In the genomic region with DNA sequence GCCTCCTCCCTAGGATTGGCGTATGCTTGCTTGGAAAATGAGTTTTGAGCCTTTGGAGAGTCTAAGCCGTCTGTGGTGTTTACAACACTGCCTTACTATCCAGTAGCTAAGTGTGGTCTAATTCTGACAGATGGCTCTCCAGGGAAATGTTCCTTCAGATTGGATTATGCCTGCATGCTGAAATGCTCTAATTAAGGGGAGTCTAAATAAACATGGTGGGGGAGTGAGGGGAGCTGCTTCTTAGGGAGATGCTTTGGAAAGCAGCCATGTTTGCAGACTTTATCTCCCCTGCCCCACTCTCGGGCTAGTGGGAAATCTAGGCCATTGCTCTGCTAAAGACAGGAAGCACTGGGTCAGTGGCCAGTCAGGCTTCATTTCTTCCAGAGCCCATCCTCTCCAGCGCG, we compare ENCODE assay signal across 11 mouse cellular contexts.
DNase-seq lines count a peak whose midpoint lies in the region; ATAC-seq and TF ChIP-seq lines count a peak whose summit lies in the region.
"Had no signal": no experiment of that assay in that cellular context is flagged by ENCODE, and none has a peak within 500 bp of the region (broad histone marks: within the 10 kb centered on the region; RNA-seq: fewer than 3 reads in every experiment).

No protein-coding gene starts in this region.

- no peak overlapping the region for H3K4me2 ChIP-seq in kidney, postnatal 0 days (ENCODE audit: low read length)
- H3K4me2 ChIP-seq: heart, embryonic 15.5 days had no signal

- no peaks in the 10 kb centered on the region for H3K9me3 ChIP-seq in kidney, postnatal 0 days (replicated peaks; ENCODE audit: low read length)
- H3K9me3 ChIP-seq: heart, embryonic 15.5 days had no signal

- peak overlapping the region; percentile 62; the same call in 1 of the 2 replicates for H3K27ac ChIP-seq in kidney, postnatal 0 days
- H3K27ac ChIP-seq: heart, embryonic 15.5 days had no signal

- peak; percentile 87 for ATAC-seq in cerebellum, adult (ENCODE audit: insufficient number of reproducible peaks, low FRiP score, low TSS enrichment)
- ATAC-seq in kidney, postnatal 0 days (replicated peaks; ENCODE audit: low FRiP score, low read depth): peak; percentile 61; the same call in 1 of the 2 replicates

- H3K36me3 ChIP-seq in kidney, postnatal 0 days (ENCODE audit: insufficient read depth, low read length): no peaks in the 10 kb centered on the region
- H3K36me3 ChIP-seq: heart, embryonic 15.5 days had no signal

- H3K27me3 ChIP-seq in kidney, postnatal 0 days (ENCODE audit: insufficient read depth, low read length): no peaks in the 10 kb centered on the region
- H3K27me3 ChIP-seq: heart, embryonic 15.5 days had no signal

- no peak for TF ChIP-seq POLR2A in brain, embryonic 14.5 days (IDR thresholded peaks at IDR 0.05; ENCODE audit: borderline replicate concordance, extremely low read depth, insufficient read depth, insufficient read length, poor library complexity, severe bottlenecking)

- 20% methylated on average over 5 of the region's 5 CpGs for WGBS in kidney, postnatal 0 days

- 0 out of 2 replicates have a peak, but pooled peaks cover 5% of the 10 kb centered on the region for H3K4me1 ChIP-seq in kidney, postnatal 0 days (replicated peaks; ENCODE audit: insufficient read depth, low read length)
- H3K4me1 ChIP-seq: heart, embryonic 15.5 days had no signal

- no peak overlapping the region for H3K9ac ChIP-seq in kidney, postnatal 0 days (ENCODE audit: low read depth, low read length)
- H3K9ac ChIP-seq: heart, embryonic 15.5 days had no signal

- TF ChIP-seq CTCF in brain, embryonic 14.5 days (IDR thresholded peaks at IDR 0.05; ENCODE audit: borderline replicate concordance, extremely low read depth, insufficient read depth, insufficient read length): no peak
- no peak for TF ChIP-seq CTCF in kidney, postnatal 0 days (IDR thresholded peaks at IDR 0.05; ENCODE audit: low read depth)

- no peak overlapping the region for H3K4me3 ChIP-seq in kidney, postnatal 0 days (replicated peaks; ENCODE audit: low read depth, low read length)
- H3K4me3 ChIP-seq: erythroblast, embryonic 14.5 days; heart, embryonic 15.5 days had no signal

- no peak for DNase-seq in cerebellum, adult 8-10 months
- peak; percentile 10 to 16 for DNase-seq in layer of hippocampus, adult 18-20 months (ENCODE audit: low spot score in 2 of 2)
- no peak for DNase-seq in layer of hippocampus, postnatal 25 days (ENCODE audit: extremely low spot score in 1 of 2, low spot score in 1 of 2)
- peak; percentile 81 for DNase-seq in brain, embryonic 14.5 days (ENCODE audit: low read depth)
- peak; percentile 78 for DNase-seq in kidney, postnatal 0 days (ENCODE audit: low spot score)
- no peak for DNase-seq in B cell, adult 2 months
- no peak for DNase-seq in urinary bladder, postnatal 10 days (ENCODE audit: low spot score)
- DNase-seq: adrenal gland, postnatal 36 days had no signal

Comparison
In these comparisons a context has a peak if more than half of its experiments do, and no peak if none do; other contexts are left out.
1. DNase-seq: peak in layer of hippocampus, adult 18-20 months (2 of 2), brain, embryonic 14.5 days (single experiment) and kidney, postnatal 0 days (single experiment); none in cerebellum, adult 8-10 months (single experiment), layer of hippocampus, postnatal 25 days (0 of 2), B cell, adult 2 months (0 of 2) and urinary bladder, postnatal 10 days (single experiment).